ENCODE assay signal across 9 mouse cellular contexts in genomic region chr6:28955581-28955980, GRCm38 (mm10).
DNase-seq lines count a peak whose midpoint lies in the region; ATAC-seq and TF ChIP-seq lines count a peak whose summit lies in the region.
"Had no signal": no experiment of that assay in that cellular context is flagged by ENCODE, and none has a peak within 500 bp of the region (broad histone marks: within the 10 kb centered on the region; RNA-seq: fewer than 3 reads in every experiment).

No protein-coding gene starts in this region.

- DNase-seq in heart, postnatal 0 days (ENCODE audit: low spot score) = no peak
- no peak for DNase-seq in heart, adult 11 months
- peak; percentile 13 to 18 for DNase-seq in B cell, adult 2 months
- DNase-seq in embryonic facial prominence, embryonic 14.5 days (ENCODE audit: low spot score) = peak; percentile 22
- DNase-seq in kidney, postnatal 14 days = peak; percentile 57
- DNase-seq in mesoderm, embryonic 11.5 days (ENCODE audit: low read depth, low spot score) = peak; percentile 70
- peak; percentile 45 for DNase-seq in thymus, postnatal 0 days (ENCODE audit: low spot score)

- TF ChIP-seq EP300 in heart, postnatal 0 days (IDR thresholded peaks at IDR 0.05; ENCODE audit: low read depth) = no peak

- 18% methylated on average over 11 of the region's 11 CpGs for WGBS in heart, postnatal 0 days
- 16% methylated on average over 11 of the region's 11 CpGs for WGBS in embryonic facial prominence, embryonic 14.5 days

- H3K4me3 ChIP-seq in heart, postnatal 0 days (ENCODE audit: low read depth, low read length) = no peak overlapping the region
- no peak overlapping the region for H3K4me3 ChIP-seq in bone marrow macrophage, adult 2 months (ENCODE audit: insufficient read depth, low read length)
- H3K4me3 ChIP-seq in embryonic facial prominence, embryonic 14.5 days (ENCODE audit: low read depth, low read length) = no peak overlapping the region
- H3K4me3 ChIP-seq: liver, embryonic 15.5 days had no signal

- no peak for TF ChIP-seq POLR2A in bone marrow macrophage, adult 2 months (IDR thresholded peaks at IDR 0.05; ENCODE audit: borderline replicate concordance, low read depth, low read length)

- TF ChIP-seq CTCF in heart, postnatal 0 days (IDR thresholded peaks at IDR 0.05; ENCODE audit: low read depth) = peak; percentile 58
- peak; percentile 58 for TF ChIP-seq CTCF in bone marrow macrophage, adult 2 months (IDR thresholded peaks at IDR 0.05; ENCODE audit: low read depth, low read length)

- H3K9ac ChIP-seq in heart, postnatal 0 days (replicated peaks; ENCODE audit: low read depth, low read length) = no peak overlapping the region
- no peak overlapping the region for H3K9ac ChIP-seq in embryonic facial prominence, embryonic 14.5 days (ENCODE audit: low read depth, low read length)
- H3K9ac ChIP-seq: liver, embryonic 15.5 days had no signal

- no peaks in the 10 kb centered on the region for H3K36me3 ChIP-seq in heart, postnatal 0 days (replicated peaks; ENCODE audit: control insufficient read depth, insufficient read depth, low read length)
- no peaks in the 10 kb centered on the region for H3K36me3 ChIP-seq in embryonic facial prominence, embryonic 14.5 days (ENCODE audit: control insufficient read depth, insufficient read depth, low read length)
- H3K36me3 ChIP-seq: liver, embryonic 15.5 days had no signal

- no peaks in the 10 kb centered on the region for H3K9me3 ChIP-seq in heart, postnatal 0 days (replicated peaks; ENCODE audit: control insufficient read depth, low read length)
- H3K9me3 ChIP-seq in embryonic facial prominence, embryonic 14.5 days (ENCODE audit: control insufficient read depth, low read length) = no peaks in the 10 kb centered on the region
- H3K9me3 ChIP-seq: liver, embryonic 15.5 days had no signal

- no peaks in the 10 kb centered on the region for H3K27me3 ChIP-seq in heart, postnatal 0 days (ENCODE audit: control insufficient read depth, insufficient read depth, low read length)
- no peaks in the 10 kb centered on the region for H3K27me3 ChIP-seq in embryonic facial prominence, embryonic 14.5 days (replicated peaks; ENCODE audit: control insufficient read depth, insufficient read depth, low read length)
- H3K27me3 ChIP-seq: liver, embryonic 15.5 days had no signal

- H3K4me2 ChIP-seq in heart, postnatal 0 days (ENCODE audit: low read depth, low read length) = no peak overlapping the region
- H3K4me2 ChIP-seq in embryonic facial prominence, embryonic 14.5 days (ENCODE audit: low read depth, low read length) = no peak overlapping the region
- H3K4me2 ChIP-seq: liver, embryonic 15.5 days had no signal

- no peaks in the 10 kb centered on the region for H3K4me1 ChIP-seq in heart, postnatal 0 days (ENCODE audit: control insufficient read depth, insufficient read depth)
- no peaks in the 10 kb centered on the region for H3K4me1 ChIP-seq in bone marrow macrophage, adult 2 months (ENCODE audit: control insufficient read depth, insufficient read depth, low read length)
- H3K4me1 ChIP-seq in embryonic facial prominence, embryonic 14.5 days (ENCODE audit: control insufficient read depth, insufficient read depth, low read length) = no peaks in the 10 kb centered on the region
- H3K4me1 ChIP-seq: liver, embryonic 15.5 days had no signal

- H3K27ac ChIP-seq in heart, postnatal 0 days (ENCODE audit: low read depth) = no peak overlapping the region
- H3K27ac ChIP-seq in bone marrow macrophage, adult 2 months (ENCODE audit: insufficient read depth, low read depth, low read length) = no peak overlapping the region
- no peak overlapping the region for H3K27ac ChIP-seq in embryonic facial prominence, embryonic 14.5 days (replicated peaks; ENCODE audit: low read depth, low read length)
- H3K27ac ChIP-seq: liver, embryonic 15.5 days had no signal

- no peak for ATAC-seq in heart, postnatal 0 days (ENCODE audit: insufficient read depth, low read depth)
- no peak for ATAC-seq in embryonic facial prominence, embryonic 14.5 days (ENCODE audit: low read depth)

Comparison
In these comparisons a context has a peak if more than half of its experiments do, and no peak if none do; other contexts are left out.
1. DNase-seq: peak in B cell, adult 2 months (2 of 2), embryonic facial prominence, embryonic 14.5 days (single experiment), kidney, postnatal 14 days (single experiment), mesoderm, embryonic 11.5 days (single experiment) and thymus, postnatal 0 days (single experiment); none in heart, postnatal 0 days (single experiment) and heart, adult 11 months (single experiment).